Mouse (Mus musculus): ENCODE measurements around the gene Pik3cg. TPM values are rescaled to one million over a fixed set of nuclear protein-coding genes. Genes with fewer than 3 reads are reported as not detected.
"Not testable (repeated sequence)": the region's sequence is repeated elsewhere in the genome, so short reads cannot be mapped to it uniquely, and the experiment has no call there.

Pik3cg gene
- polyA plus RNA-seq (2015; fragmentation: Nextera tagmentation; extraction: Ambion mirVana), result 1.6 and 2.1 TPM in 2 replicates

DNA sequence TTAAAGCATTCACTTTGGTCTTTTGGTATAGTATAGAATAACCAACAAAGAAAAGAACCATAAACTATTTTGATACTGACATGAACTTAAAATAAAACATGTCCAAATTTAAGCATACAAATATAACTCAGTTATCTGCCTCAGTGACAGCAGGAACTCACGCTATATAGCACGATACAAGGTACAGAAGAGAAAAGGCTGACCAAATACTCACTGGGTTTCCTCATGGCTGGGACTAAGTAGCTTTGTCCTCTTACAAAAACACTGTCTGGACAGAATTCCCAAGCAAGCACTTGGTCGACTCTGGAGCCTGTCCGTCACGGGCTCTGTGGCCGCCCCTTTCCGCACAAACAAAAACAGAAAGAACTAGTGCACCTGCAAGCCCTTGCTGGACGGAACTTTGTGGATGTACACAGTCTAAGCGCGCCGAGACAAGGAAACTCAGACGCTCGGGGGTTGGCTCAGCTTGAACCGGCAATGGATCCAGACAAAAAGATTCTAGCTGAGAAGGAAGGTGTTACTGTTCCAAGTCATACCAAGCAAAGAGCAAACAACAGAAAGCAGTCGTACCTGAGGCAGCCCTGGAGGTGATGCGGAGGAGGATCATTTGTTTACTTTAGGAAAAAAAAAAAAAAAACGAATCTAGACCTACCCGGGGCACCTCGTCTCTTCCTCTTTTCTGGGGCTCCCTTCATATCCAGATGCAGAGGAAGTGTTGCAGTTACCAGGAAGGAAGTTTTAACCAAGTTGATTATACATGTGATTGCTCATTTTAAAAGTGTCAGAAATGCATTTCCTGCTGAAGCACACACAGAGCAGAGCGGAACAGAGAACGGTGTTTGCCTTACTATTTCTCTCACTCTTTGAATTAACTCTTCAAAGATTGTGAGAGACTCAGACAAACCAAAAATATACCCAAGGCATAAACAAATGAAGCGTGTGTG is at the start of gene Pik3cg:
TSS of gene Pik3cg (minus strand) at position 712 of the 944 bp plus-strand sequence.
- WGBS, result 68% methylated on average over 22 of the region's 22 CpGs
- Histone ChIP-seq H3K9ac (no peak within 1 kb of the TSS), H3K4me3 (peak within 1 kb of the TSS; percentile 7; the same call in 1 of the 2 replicates), H3K4me2 (replicated peaks) (peak within 1 kb of the TSS; percentile 7; the same call in 1 of the 2 replicates), H3K27me3 (no peaks in the 10 kb centered on the region), H3K9me3 (no peaks in the 10 kb centered on the region), H3K36me3 (no peaks in the 10 kb centered on the region), H3K27ac (no peak within 1 kb of the TSS), H3K4me1 (no peaks in the 10 kb centered on the region)
- ATAC-seq (ENCODE audit: low FRiP score, low read depth), result no peak

DNA sequence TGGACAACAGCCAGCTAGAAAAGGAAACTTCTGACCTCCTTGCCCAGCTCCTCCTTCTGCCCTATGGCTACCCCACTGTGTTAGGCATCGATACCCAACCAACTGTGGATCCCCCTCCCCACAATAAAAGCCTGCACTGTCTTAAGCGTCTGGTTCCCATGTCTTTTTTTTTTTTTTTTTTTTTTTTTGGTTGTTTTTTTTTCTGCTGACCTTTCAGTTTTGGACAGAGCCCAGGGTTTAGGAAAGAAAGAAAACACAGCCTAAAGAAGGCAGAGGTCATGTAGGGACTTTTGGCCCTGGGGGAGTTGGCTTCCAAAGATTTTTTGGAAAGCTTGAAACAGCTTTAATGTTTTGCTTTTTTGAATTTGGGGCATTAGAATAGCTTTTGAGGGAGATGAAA is 40.0 kb upstream of the Pik3cg start:
- Histone ChIP-seq H3K4me1 (no peaks in the 10 kb centered on the region), H3K36me3 (no peaks in the 10 kb centered on the region), H3K4me2 (replicated peaks) (no peak overlapping the region), H3K9me3 (no peaks in the 10 kb centered on the region), H3K27ac (no peak overlapping the region), H3K4me3 (no peak overlapping the region), H3K27me3 (no peaks in the 10 kb centered on the region), H3K9ac (no peak overlapping the region)
- WGBS, result 52% methylated on average over 2 of the region's 2 CpGs
- ATAC-seq (ENCODE audit: low FRiP score, low read depth), result no peak

DNA sequence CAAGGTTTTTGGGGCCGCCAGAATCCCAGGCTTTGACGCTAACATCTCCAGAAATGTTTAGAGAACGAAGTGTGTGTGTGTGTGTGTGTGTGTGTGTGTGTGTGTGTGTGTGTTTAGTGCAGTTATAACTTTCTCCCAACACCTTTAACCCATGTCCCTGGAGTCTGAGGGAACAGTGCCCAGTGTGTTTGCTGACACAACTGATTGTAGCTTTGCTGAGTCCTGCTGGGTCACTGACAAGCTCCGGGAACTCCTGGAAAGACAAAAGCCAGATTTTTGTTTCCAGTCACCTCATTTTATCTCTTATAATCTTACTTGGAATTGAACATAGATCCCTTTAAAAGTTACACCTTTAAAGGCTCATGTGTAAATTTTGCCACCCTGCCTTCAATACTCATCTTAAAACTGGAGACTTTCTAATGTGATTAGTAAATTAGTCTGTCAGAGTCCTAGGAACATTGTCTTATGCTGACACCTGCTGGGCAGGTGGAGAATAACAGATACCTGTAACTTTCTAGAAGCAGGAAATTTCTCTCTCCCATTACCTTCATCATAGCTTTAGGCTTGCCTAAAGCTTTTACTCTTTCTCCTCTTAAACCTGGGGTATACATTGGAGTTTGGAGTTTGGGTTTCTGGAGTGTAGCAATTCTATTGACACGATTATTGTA is 37.2 kb upstream of the Pik3cg start:
- 72% methylated on average over 5 of the region's 5 CpGs for WGBS

DNA sequence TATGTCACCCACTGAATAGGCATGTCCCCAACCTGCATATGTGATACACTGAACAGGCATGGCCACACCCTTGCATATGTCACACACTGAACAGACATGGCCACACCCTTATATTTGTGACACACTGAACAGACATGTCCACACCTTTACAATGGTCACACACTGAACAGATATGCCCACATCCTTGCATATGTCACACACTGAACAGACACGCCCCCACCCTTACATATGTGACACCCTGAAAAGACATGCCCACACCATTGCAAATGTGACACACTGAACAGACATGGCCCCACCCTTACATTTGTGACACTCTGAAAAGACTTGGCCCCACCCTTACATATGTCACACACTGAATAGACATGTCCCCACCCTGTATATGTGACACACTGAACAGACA is 35.1 kb upstream of the Pik3cg start:
- ATAC-seq (ENCODE audit: low FRiP score, low read depth), result no peak
- H3K36me3 ChIP-seq, result no peaks in the 10 kb centered on the region
- H3K27ac ChIP-seq, result no peak overlapping the region
- 58% methylated on average over 1 of the region's 1 CpGs for WGBS
- H3K9me3 ChIP-seq, result no peaks in the 10 kb centered on the region
- H3K27me3 ChIP-seq, result no peaks in the 10 kb centered on the region
- no peak overlapping the region for H3K9ac ChIP-seq
- no peak overlapping the region for H3K4me2 ChIP-seq (replicated peaks)
- H3K4me3 ChIP-seq, result no peak overlapping the region
- no peaks in the 10 kb centered on the region for H3K4me1 ChIP-seq

More for the DNA sequence above, 37.2 kb upstream of the Pik3cg start:
- no peaks in the 10 kb centered on the region for H3K9me3 ChIP-seq
- no peaks in the 10 kb centered on the region for H3K36me3 ChIP-seq
- H3K4me2 ChIP-seq (replicated peaks), result no peak overlapping the region
- no peak for ATAC-seq (ENCODE audit: low FRiP score, low read depth)
- no peak overlapping the region for H3K9ac ChIP-seq
- no peaks in the 10 kb centered on the region for H3K27me3 ChIP-seq
- no peak overlapping the region for H3K27ac ChIP-seq
- H3K4me3 ChIP-seq, result no peak overlapping the region
- H3K4me1 ChIP-seq, result no peaks in the 10 kb centered on the region

DNA sequence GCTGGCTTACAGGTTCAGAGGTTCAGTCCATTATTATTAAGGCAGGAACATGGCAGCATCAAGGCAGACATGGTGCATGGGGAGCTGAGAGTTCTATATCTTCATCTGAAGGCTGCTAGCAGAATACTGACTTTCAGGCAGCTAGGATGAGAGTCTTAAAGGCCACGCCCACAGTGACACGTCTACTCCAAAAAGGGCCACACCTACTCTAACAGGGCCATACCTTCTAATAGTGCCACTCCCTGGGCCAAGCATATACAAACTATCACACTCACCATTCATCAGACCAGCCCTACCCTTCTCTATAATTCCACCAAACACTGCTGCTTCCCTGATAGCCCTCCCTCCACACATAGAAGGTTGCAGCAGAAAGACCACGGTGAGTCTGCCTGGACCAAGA is 30.7 kb upstream of the Pik3cg start:
- H3K36me3 ChIP-seq; H3K4me2 ChIP-seq (replicated peaks); H3K9ac ChIP-seq; H3K27me3 ChIP-seq; H3K27ac ChIP-seq; H3K9me3 ChIP-seq; ATAC-seq (ENCODE audit: low FRiP score, low read depth); H3K4me3 ChIP-seq; H3K4me1 ChIP-seq: not testable (repeated sequence)
- WGBS, result 85% methylated on average over 3 of the region's 3 CpGs

DNA sequence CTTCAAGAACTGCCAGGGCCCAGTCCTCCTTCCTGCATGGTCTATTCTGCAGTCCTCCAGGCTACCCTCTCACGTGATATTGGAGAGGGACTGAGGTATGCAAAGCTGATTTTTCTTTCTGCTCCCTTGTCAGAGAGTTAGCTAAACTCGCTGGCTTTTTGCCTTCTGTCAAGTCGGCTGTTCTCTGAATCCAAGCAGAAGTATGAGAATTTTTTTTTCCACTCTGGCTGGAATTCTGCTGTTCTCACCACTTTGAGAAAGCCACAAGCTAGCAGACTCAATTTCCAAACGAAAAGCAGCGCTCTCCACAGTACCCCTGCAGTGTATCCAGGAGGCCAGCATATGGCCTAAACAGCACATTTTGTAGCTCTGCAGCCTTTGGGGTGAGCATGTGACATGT is 30.0 kb upstream of the Pik3cg start:
- peak; percentile 34; the same call in 1 of the 2 replicates for ATAC-seq (ENCODE audit: low FRiP score, low read depth)
- Histone ChIP-seq H3K4me3 (no peak overlapping the region), H3K9ac (no peak overlapping the region), H3K9me3 (no peaks in the 10 kb centered on the region), H3K27me3 (no peaks in the 10 kb centered on the region), H3K36me3 (no peaks in the 10 kb centered on the region), H3K4me1 (peaks cover 8% of the 10 kb centered on the region; the same call in 1 of the 2 replicates), H3K4me2 (replicated peaks) (no peak overlapping the region), H3K27ac (no peak overlapping the region)
- WGBS, result 49% methylated on average over 5 of the region's 5 CpGs

DNA sequence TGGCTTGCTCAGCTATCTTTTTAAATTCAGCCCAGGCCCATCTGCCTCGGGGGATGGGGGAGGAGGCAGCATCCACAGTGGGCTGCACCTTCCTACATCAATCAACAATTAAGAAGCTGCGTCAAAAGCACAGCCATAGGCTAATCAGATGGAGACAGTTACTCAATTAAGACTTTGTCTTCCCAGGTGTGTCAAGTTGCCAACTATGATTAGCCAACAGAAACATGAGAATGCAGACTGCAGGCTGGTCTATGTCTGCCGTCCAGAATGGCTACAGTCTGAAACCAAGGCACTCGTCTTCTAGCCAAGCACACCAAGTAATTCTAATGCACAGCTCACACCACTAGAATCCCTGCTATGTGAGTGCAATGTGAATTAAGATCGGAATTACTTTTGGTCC is 29.4 kb upstream of the Pik3cg start:
- Histone ChIP-seq H3K4me3 (no peak overlapping the region), H3K27me3 (no peaks in the 10 kb centered on the region), H3K4me1 (peaks cover 8% of the 10 kb centered on the region; the same call in 1 of the 2 replicates), H3K9me3 (no peaks in the 10 kb centered on the region), H3K4me2 (replicated peaks) (no peak overlapping the region), H3K36me3 (no peaks in the 10 kb centered on the region), H3K9ac (no peak overlapping the region), H3K27ac (no peak overlapping the region)
- 54% methylated on average over 5 of the region's 5 CpGs for WGBS
- no peak for ATAC-seq (ENCODE audit: low FRiP score, low read depth)

DNA sequence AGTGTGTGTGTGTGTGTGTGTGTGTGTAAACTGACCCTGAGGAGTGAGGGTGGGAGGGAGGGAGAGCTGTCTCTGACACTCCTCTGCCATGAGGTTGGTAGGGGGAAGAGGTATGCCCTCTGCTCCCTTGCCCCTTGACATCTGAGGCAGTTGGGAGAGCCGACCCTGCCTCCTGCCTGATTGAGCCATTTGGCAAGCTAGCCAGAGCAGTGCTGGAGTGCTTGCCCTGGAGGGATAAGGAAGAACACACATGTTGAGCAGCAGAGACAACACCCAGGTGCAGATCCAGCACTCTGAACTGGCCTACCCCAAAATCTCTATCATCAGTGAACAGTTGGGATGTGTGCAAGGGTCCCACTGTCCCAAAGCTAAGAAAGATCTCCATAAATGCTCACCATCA is 28.7 kb upstream of the Pik3cg start:
- no peak overlapping the region for H3K4me3 ChIP-seq
- H3K4me1 ChIP-seq, result peaks cover 8% of the 10 kb centered on the region; the same call in 1 of the 2 replicates
- ATAC-seq (ENCODE audit: low FRiP score, low read depth), result no peak
- H3K9ac ChIP-seq, result no peak overlapping the region
- no peaks in the 10 kb centered on the region for H3K27me3 ChIP-seq
- H3K9me3 ChIP-seq, result no peaks in the 10 kb centered on the region
- no peaks in the 10 kb centered on the region for H3K36me3 ChIP-seq
- no peak overlapping the region for H3K27ac ChIP-seq
- 23% methylated on average over 1 of the region's 1 CpGs for WGBS
- H3K4me2 ChIP-seq (replicated peaks), result no peak overlapping the region

DNA sequence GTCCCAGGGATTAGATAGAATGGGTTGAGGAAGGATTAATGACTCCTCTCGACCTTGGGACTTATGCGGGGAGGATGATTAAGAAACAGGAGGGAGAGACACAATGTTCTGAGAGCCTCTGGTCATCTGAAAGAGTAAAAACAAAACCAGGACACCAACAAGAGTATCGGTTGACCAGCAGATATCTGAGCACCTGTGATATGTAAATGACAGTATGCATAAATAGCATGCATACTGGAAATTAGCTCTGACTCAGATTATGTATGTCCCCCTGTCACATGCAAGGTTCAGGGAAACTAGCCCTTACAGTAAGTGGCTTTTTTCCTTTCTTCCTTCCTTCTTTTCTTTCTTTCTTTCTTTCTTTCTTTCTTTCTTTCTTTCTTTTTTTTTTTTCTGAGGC is 28.0 kb upstream of the Pik3cg start:
- H3K9me3 ChIP-seq, result no peaks in the 10 kb centered on the region

DNA sequence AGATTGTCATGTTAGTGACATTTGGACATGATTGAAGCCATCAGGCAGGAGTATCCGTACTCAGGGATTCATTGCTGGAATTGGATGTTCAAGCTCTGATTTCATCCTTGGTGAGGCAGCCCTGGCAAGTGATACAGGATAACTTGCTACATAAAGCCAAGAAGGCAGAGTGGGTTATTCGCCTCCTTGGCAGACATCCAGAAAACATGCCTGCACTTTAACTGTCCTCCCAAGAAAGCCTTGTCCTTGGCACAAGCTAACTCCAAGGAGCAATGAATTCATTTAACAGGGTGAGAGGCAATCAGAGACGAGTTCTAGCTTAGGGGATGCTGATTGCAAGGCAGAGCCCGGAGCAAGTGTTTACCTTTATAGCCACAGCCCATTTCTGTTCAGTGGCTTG is 25.4 kb upstream of the Pik3cg start:
- H3K27ac ChIP-seq, result no peak overlapping the region
- no peaks in the 10 kb centered on the region for H3K9me3 ChIP-seq
- H3K4me2 ChIP-seq (replicated peaks), result no peak overlapping the region
- 56% methylated on average over 4 of the region's 4 CpGs for WGBS
- no peak for ATAC-seq (ENCODE audit: low FRiP score, low read depth)
- peaks cover 8% of the 10 kb centered on the region; the same call in 1 of the 2 replicates for H3K4me1 ChIP-seq
- H3K4me3 ChIP-seq, result no peak overlapping the region
- H3K9ac ChIP-seq, result no peak overlapping the region
- H3K36me3 ChIP-seq, result no peaks in the 10 kb centered on the region
- H3K27me3 ChIP-seq, result no peaks in the 10 kb centered on the region

More for the DNA sequence above, 28.0 kb upstream of the Pik3cg start:
- Histone ChIP-seq H3K4me3 (no peak overlapping the region), H3K36me3 (no peaks in the 10 kb centered on the region), H3K27me3 (no peaks in the 10 kb centered on the region), H3K27ac (no peak overlapping the region), H3K9ac (no peak overlapping the region), H3K4me2 (replicated peaks) (no peak overlapping the region), H3K4me1 (peaks cover 8% of the 10 kb centered on the region; the same call in 1 of the 2 replicates)
- no peak for ATAC-seq (ENCODE audit: low FRiP score, low read depth)
- WGBS, result 87% methylated on average over 3 of the region's 3 CpGs

DNA sequence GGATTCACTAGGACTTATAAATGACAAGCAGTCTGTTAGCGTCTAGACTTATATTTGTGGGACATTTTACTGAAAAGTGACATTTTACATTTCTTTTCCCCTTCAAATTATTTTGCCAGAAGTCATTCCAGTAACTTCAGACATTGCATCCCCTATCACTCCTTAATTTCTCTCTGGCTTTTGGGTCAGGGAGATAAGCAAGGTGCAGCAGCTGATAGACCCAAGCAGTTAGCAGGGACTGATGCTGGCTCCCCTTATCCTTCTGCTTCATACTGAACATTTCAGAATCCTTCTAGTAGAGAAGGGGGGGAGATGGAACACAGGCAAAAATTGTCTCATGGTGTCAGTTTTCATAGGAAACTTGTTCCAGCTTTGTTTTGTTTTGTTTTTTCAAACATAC is 22.9 kb upstream of the Pik3cg start:
- H3K4me3 ChIP-seq, result no peak overlapping the region
- H3K27ac ChIP-seq, result no peak overlapping the region
- H3K9ac ChIP-seq, result no peak overlapping the region
- H3K4me1 ChIP-seq, result no peaks in the 10 kb centered on the region
- 95% methylated on average over 1 of the region's 1 CpGs for WGBS
- ATAC-seq (ENCODE audit: low FRiP score, low read depth), result no peak
- no peaks in the 10 kb centered on the region for H3K36me3 ChIP-seq
- H3K27me3 ChIP-seq, result no peaks in the 10 kb centered on the region
- H3K9me3 ChIP-seq, result no peaks in the 10 kb centered on the region
- H3K4me2 ChIP-seq (replicated peaks), result no peak overlapping the region

DNA sequence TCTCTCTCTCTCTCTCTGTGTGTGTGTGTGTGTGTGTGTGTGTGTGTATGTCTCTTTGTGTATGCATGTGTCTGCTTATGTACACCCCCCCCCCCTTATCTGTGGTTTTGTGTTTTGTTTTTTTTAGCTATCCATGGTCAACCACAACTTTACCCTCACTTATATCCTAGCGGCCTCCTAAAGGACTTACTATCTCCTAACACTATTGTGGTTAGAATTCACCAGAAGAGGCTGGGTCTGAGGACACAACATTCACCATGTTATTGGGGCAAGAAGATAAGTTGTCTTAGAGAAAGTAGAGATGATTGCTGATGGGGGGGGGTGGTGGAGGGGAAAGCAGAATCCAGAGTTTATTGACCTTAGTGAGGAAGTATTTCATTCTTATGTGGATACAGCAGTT is 15.2 kb upstream of the Pik3cg start:
- no peak for ATAC-seq (ENCODE audit: low FRiP score, low read depth)
- Histone ChIP-seq H3K27ac (no peak overlapping the region), H3K27me3 (no peaks in the 10 kb centered on the region), H3K36me3 (no peaks in the 10 kb centered on the region), H3K4me2 (replicated peaks) (no peak overlapping the region), H3K9ac (no peak overlapping the region), H3K4me1 (no peaks in the 10 kb centered on the region), H3K9me3 (no peaks in the 10 kb centered on the region), H3K4me3 (no peak overlapping the region)
- WGBS, result 85% methylated on average over 1 of the region's 1 CpGs

Data from limb, embryonic 13.5 days (tissue).